Mouse (Mus musculus) kidney, embryonic 16.5 days (tissue): ENCODE measurements around the gene Grin2d. TPM values are rescaled to one million over a fixed set of nuclear protein-coding genes. Genes with fewer than 3 reads are reported as not detected.
A peak's percentile ranks its signal among the peaks of the same experiment; 100 is the strongest.

ENCODE experiments used
- ATAC-seq: fragments of 200-750 bp; cut with Nextera tagmentation; 2 replicates; pipeline ENCODE4 v1.8.0; 2017; ENCODE audit warnings: moderate TSS enrichment; ENCODE audit not compliant: low FRiP score, low TSS enrichment
- H3K27ac ChIP-seq: fragments of 300-500 bp; sonication (generic); 2 replicates; pipeline ENCODE4 v1.5.1; 2014; ENCODE audit warnings: low read length
- H3K27me3 ChIP-seq: fragments of 300-500 bp; sonication (generic); 2 replicates; pipeline ENCODE4 v1.6.1; 2014; ENCODE audit warnings: low read length, control low read depth, mixed read lengths; ENCODE audit not compliant: insufficient read depth
- H3K36me3 ChIP-seq: fragments of 300-500 bp; sonication (generic); 2 replicates; pipeline ENCODE4 v1.6.1; 2014; ENCODE audit warnings: low read length, control low read depth, mixed read lengths; ENCODE audit not compliant: insufficient read depth
- H3K4me1 ChIP-seq: fragments of 300-500 bp; sonication (generic); 2 replicates; pipeline ENCODE4 v1.6.1; 2014; ENCODE audit warnings: low read length, control low read depth, mixed read lengths; ENCODE audit not compliant: insufficient read depth
- H3K4me2 ChIP-seq: fragments of 300-500 bp; sonication (generic); replicated peaks from 2 replicates; pipeline ENCODE4 v1.6.1; 2014; ENCODE audit warnings: low read depth, low read length
- H3K4me3 ChIP-seq: fragments of 300-500 bp; sonication (generic); 2 replicates; pipeline ENCODE4 v1.5.1; 2014; ENCODE audit warnings: mild to moderate bottlenecking, low read length
- H3K9ac ChIP-seq: fragments of 300-500 bp; sonication (generic); replicated peaks from 2 replicates; pipeline ENCODE4 v1.6.1; 2014; ENCODE audit warnings: low read length
- H3K9me3 ChIP-seq: fragments of 300-500 bp; sonication (generic); 2 replicates; pipeline ENCODE4 v1.6.1; 2016; ENCODE audit warnings: low read length, control low read depth
- WGBS: fragments of 180-500 bp; shearing (Covaris S2); extraction: QIAGEN DNeasy Blood & Tissue Kit; methylation state at CpG from one replicate; pipeline ENCODE4 v1.1.7; 2014; 5-methylcytosine and 5-hydroxymethylcytosine counted together
- polyA plus RNA-seq: library from polyadenylated mRNA; unstranded; fragments of >200 nt; fragmentation: Nextera tagmentation; extraction: Ambion mirVana; gene quantifications from 2 replicates; pipeline ENCODE4 v1.2.1, GENCODE M21; 2015

Grin2d gene
- polyA plus RNA-seq, 1 experiment from 2014 or later, result 0.25 TPM

- H3K36me3 ChIP-seq, result peaks cover 8% of the 10 kb centered on the region
- no peak overlapping the region for H3K4me3 ChIP-seq
- peak overlapping the region; percentile 94 for H3K4me2 ChIP-seq
- no peaks in the 10 kb centered on the region for H3K9me3 ChIP-seq
- H3K27me3 ChIP-seq, result no peaks in the 10 kb centered on the region
- ATAC-seq, result no peak
- H3K27ac ChIP-seq, result no peak overlapping the region
- H3K4me1 ChIP-seq, result peaks cover 30% of the 10 kb centered on the region
- 83% methylated on average over 21 of the region's 22 CpGs for WGBS
- no peak overlapping the region for H3K9ac ChIP-seq
Measured at GRCm38 (mm10) chr7:45787642-45788041, 90.5 kb downstream of the Grin2d start.

DNA sequence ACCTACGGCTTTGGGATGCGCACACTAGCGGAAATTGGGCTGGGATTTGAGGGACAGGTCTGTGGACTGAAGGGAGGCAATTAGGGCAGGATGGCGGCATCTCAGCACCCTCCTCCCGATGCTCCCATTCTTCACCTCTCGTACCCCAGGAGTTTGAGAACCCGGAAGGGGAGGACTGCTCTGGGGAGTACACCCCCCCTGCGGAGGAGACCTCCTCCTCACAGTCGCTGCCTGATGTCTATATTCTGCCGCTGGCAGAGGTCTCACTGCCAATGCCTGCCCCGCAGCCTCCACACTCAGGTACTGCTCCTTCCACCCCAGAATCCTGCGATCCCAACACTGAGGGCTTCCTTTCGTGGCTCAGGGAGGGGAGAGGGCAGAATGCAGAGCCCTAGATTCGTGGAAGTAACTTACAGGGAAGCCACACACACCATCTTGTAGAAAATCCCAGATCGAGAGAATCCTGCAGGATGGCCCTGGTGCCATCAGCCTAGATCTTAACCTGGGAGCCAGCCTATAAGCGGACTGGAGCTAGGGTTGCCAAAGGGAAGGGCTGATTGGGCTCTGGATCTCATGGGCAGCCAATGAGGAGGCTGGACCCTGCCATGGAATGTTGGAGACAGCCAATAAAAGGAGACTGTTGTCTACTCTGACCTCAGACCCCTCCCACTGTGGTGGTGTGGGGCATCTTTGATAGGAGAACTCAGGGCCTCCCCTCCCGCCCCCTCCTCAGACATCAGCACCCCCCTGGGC lies 91.3 kb downstream of the Grin2d start:
- 11% methylated on average over 17 of the region's 17 CpGs for WGBS
- Histone ChIP-seq H3K4me3 (peak overlapping the region; percentile 70), H3K9me3 (no peaks in the 10 kb centered on the region), H3K27ac (no peak overlapping the region), H3K36me3 (peaks cover 8% of the 10 kb centered on the region), H3K4me1 (peaks cover 30% of the 10 kb centered on the region), H3K27me3 (no peaks in the 10 kb centered on the region), H3K9ac (peak overlapping the region; percentile 74), H3K4me2 (peak overlapping the region; percentile 94)
- peak; percentile 62 for ATAC-seq

GRCm38 (mm10) chr7:45786136-45786578 lies 92.0 kb downstream of the Grin2d start:
- Histone ChIP-seq H3K4me3 (peak overlapping the region; percentile 70), H3K27me3 (no peaks in the 10 kb centered on the region), H3K36me3 (peaks cover 8% of the 10 kb centered on the region), H3K27ac (no peak overlapping the region), H3K9ac (peak overlapping the region; percentile 74), H3K4me2 (peak overlapping the region; percentile 94), H3K4me1 (peaks cover 30% of the 10 kb centered on the region), H3K9me3 (no peaks in the 10 kb centered on the region)
- WGBS, result 0% methylated on average over 14 of the region's 14 CpGs
- peak; percentile 74 for ATAC-seq

DNA sequence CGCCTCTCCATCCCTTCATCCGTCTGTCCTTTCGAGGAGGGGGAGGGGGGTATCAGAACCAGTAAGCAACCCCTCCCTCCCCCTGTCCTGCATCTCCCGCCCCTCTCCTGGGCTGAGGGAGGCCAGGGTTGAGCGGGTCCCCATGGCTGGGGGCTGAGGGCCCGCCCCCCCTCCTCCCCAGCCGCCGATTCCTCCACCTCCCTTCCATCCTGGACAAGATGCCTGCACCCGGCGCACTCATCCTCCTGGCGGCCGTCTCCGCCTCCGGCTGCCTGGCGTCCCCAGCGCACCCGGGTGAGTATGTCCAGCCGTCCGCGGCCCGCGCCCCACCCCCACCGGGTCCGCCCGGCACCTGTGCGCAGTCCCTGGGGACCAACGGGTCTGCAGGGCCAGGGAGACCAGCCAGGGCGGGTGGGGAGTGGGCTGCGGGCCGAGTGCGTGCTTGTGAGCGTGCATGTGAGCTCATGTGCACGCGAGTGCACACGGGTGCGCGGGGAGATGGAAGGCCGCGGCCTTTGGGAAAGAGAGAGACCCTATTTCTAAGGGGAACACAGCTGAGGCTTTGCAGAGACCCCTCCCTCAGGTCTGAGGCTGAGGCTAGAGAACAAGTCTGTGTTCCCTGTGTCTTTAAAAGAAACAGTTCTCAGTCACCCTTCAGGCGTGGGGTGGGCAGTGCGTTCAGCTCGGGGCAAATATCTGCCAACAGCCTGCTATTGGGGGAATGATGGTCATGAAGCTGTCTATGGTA lies 92.6 kb downstream of the Grin2d start:
- H3K36me3 ChIP-seq, result peaks cover 8% of the 10 kb centered on the region
- peak overlapping the region; percentile 43; the same call in 1 of the 2 replicates for H3K27ac ChIP-seq
- peak; percentile 46 for ATAC-seq
- peak overlapping the region; percentile 74 for H3K9ac ChIP-seq
- H3K9me3 ChIP-seq, result no peaks in the 10 kb centered on the region
- under 1% methylated on average over 38 of the region's 42 CpGs for WGBS
- H3K4me1 ChIP-seq, result peaks cover 25% of the 10 kb centered on the region
- no peaks in the 10 kb centered on the region for H3K27me3 ChIP-seq
- H3K4me3 ChIP-seq, result peak overlapping the region; percentile 70
- peak overlapping the region; percentile 94 for H3K4me2 ChIP-seq

GRCm38 (mm10) chr7:45784524-45785372 lies 93.4 kb downstream of the Grin2d start, which contains the start of gene Sult2b1:
Gene Sult2b1, minus strand, starts transcription at chr7:45784669.
- no peaks in the 10 kb centered on the region for H3K9me3 ChIP-seq
- no peak within 1 kb of the TSS for H3K27ac ChIP-seq
- WGBS, result 25% methylated on average over 19 of the region's 20 CpGs
- H3K36me3 ChIP-seq, result peaks cover 1% of the 10 kb centered on the region
- ATAC-seq, result peak; percentile 27; the same call in 1 of the 2 replicates
- peak within 1 kb of the TSS; percentile 70 for H3K4me3 ChIP-seq
- peak within 1 kb of the TSS; percentile 94 for H3K4me2 ChIP-seq
- H3K9ac ChIP-seq, result peak within 1 kb of the TSS; percentile 80
- H3K4me1 ChIP-seq, result peaks cover 23% of the 10 kb centered on the region
- H3K27me3 ChIP-seq, result no peaks in the 10 kb centered on the region

DNA sequence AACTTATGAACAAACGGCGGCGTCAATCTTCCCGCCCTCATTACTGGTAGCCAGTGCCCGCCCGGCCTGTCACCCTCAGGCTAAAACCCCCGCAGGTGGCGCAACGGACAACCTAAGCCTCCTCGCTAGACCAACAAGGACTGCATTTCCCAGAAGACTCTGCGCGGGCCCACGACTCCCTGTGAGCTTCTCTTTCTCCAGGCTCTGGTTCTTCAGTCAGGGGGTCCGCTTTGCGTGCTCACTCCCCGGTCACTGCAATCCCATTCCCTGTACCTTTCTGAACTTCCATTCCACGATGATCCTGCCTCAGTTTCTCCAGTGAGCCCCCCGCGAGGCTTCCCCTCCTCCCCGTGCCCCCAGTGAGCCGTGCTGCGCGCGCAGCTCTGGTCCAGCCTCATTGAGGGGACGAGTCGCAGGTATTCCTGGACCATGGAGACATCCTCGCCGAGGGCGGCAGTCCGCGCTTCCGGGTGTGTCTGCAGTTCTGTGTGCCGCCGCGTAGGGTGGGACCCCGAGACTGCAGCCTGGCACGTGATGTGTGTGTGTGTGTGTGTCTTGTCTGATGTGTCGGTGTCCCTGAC lies 94.6 kb downstream of the Grin2d start, which contains the start of gene Lmtk3:
TSS of gene Lmtk3 (plus strand) at position 228 of the 581 bp plus-strand sequence.
- Histone ChIP-seq H3K36me3 (no peaks in the 10 kb centered on the region; the same call in 1 of the 2 replicates), H3K4me3 (peak within 1 kb of the TSS; percentile 70), H3K27ac (no peak within 1 kb of the TSS), H3K27me3 (no peaks in the 10 kb centered on the region), H3K9me3 (no peaks in the 10 kb centered on the region), H3K9ac (peak within 1 kb of the TSS; percentile 80), H3K4me2 (peak within 1 kb of the TSS; percentile 94), H3K4me1 (peaks cover 30% of the 10 kb centered on the region)
- ATAC-seq, result peak; percentile 16
- WGBS, result under 1% methylated on average over 36 of the region's 38 CpGs

DNA sequence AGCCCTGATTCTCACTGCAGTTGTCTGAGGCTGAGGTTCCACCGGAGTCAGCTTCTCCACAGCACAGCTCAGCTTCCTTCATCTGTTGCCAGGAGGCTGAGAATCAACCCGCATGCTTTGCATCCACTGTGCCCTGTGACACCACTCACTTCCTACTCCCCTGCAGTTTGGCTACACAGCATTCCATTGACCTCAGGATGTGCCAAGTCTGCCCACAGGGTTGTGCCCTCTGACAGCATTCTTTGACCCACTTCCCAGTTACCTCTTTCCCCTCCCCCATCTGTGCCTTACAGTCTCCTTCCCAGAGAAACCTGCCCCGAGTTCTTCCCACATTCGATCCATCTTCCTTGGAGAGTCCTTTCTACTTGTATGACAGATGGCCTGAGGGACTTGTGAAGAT lies 95.9 kb downstream of the Grin2d start:
- WGBS, result 63% methylated on average over 4 of the region's 4 CpGs
- no peaks in the 10 kb centered on the region for H3K9me3 ChIP-seq
- H3K4me2 ChIP-seq, result no peak overlapping the region
- no peaks in the 10 kb centered on the region for H3K36me3 ChIP-seq
- peaks cover 30% of the 10 kb centered on the region for H3K4me1 ChIP-seq
- H3K9ac ChIP-seq, result no peak overlapping the region
- no peak overlapping the region for H3K4me3 ChIP-seq
- no peak overlapping the region for H3K27ac ChIP-seq
- no peak for ATAC-seq
- no peaks in the 10 kb centered on the region for H3K27me3 ChIP-seq
